Mouse (Mus musculus): ENCODE results near the gene Apol9b.
A peak's percentile ranks its signal among the peaks of the same experiment; 100 is the strongest.

Gene Apol9b

DNA sequence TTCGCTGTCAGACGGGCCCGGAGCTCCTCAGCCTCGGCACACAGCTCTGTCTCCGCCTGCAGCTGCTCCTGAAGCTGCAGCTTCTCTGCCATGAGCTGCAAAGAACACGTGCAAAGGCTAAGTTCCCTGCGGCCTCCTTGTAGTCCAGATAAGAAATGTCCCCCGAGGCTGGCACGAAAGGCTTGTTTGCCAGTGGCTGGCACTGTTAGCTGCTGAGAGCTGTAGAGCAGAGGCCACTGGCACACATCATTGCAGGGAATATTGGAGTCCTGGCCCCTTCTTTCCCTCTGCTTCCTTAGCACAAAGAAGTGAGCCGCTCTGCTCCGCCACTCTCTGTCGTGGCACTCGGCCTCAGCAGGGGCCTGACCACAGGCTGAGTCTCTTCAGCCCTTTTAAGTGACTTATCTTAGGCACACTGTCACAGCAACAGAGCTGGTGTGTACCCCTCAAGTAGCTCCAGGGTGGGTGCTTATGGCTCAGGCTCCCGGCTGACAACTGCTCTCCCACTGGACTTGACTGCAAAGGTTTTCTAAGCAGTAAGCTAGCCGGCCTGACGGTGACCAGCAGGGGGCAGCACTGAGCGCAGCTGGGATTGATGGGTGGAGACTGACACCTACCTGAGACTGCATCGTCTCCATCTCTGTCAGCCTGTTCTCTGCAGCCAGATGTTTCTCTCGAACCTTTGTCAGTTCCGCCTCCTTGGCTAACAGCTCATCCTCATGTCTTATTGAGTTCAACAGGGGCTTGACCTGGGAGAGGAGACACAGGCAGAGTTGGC, 46.5 kb downstream of the Apol9b start:
- DNase-seq (ENCODE audit: low spot score) = peak; percentile 86

DNA sequence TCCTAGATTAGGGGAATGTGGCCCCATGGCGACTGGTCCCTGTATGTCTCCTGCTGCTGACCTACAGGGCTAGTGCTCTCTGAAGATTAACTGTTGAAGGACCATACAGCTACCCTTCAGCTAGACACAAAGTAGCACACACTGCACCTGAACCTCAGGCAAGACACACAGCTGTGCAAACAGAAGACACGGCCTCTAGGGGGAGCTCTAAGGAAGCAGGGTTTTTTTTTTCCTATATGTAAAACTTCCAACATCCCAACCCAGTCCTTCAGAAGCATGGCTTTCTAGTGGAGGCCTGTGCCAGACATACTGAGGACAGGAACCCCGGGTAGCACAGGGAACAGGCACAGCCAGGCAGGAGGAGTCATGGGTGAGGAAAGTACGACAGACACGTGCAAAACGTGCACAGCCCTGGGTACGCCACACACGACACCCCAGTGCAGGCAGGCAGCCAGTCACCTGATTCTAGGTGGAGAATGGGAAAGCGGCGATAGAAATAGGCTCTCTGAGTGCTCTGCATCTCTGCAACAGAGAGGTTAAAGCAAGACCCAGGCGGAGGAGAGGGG, 53.7 kb downstream of the Apol9b start:
- DNase-seq (ENCODE audit: low spot score) = peak; percentile 70

DNA sequence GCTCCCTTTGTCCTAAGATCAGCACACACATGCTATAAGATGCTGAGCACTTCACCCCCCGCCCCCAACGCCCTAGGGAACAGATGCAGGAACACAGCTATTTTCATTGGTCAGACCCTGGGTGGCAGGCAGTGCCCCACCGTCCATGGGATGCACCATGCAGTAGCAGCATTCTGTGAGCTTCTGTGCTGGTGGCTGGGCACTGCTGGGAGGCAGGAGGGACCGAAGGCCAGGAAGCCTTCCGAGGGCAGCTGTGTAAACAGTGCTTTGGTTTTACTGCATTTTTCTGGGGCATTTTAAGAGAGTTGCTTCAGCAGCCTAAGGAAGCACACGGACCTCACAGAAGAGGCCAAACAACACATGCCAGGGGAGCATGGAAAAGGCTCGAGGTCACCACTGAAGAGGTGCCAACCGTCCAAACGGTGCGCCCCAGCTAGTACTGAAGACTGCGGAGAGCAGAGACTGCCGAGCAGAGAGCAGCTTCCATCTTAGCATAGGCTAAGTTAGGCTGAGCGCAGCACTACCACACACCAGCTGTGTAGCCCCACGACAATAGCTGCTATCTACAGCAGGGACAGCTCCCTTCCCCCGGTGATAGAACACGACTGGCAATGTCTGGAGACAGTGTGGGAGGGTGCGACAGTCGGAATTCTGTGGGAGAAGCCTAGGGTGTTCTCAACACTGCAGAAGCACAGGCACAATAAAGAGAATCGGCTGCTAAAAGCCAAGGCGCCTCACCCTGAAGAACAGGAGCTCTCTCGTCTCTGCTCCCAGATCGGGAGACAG, 55.4 kb downstream of the Apol9b start:
- no peak for DNase-seq (ENCODE audit: low spot score)

DNA sequence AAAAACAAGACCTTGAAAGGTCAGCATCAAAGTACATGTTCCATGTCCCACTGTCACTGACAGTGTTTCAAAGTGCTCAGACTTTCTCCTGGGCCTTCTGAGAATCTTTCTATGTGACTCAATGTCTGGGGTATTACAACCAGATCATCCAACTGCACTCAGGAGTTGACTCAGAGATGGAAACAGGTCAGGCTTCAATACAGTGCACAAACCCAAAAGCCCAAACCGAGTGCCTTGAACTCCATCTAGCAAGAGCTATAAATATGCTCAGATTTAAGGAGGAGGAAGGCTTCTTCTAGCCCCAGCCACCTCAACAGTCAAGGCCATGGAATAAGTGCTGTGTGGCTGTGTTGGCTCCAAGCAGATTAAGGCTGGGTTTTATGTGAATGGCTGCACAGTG, 57.0 kb downstream of the Apol9b start:
- DNase-seq (ENCODE audit: low spot score) = no peak
